Mouse (Mus musculus) liver, adult 10 weeks (tissue): Measurements from ENCODE around the gene Olfr325. TPM values are rescaled to one million over a fixed set of nuclear protein-coding genes. Genes with fewer than 3 reads are reported as not detected.

Source experiments
- polyA plus RNA-seq: library from polyadenylated mRNA; stranded (reverse); fragments of 350-450 nt; fragmentation: Illumina TruSeq; extraction: RNeasy Lipid Tissue Mini Kit (QIAGEN cat#74804); gene quantifications from one replicate; pipeline ENCODE4 v1.2.3, GENCODE M21; 2014; ENCODE audit warnings: low read depth, low replicate concordance

The Olfr325 gene
- polyA plus RNA-seq: not detected

GRCm38 (mm10) chr11:58577430-58577829 is at the start of gene Olfr325:
Olfr325 (plus strand) TSS chr11:58577730.

GRCm38 (mm10) chr11:58534736-58535135 is 42.8 kb upstream of the Olfr325 start, which contains the start of gene Olfr330:
Olfr330 (minus strand) TSS chr11:58534836.

GRCm38 (mm10) chr11:58546322-58546721 is 31.2 kb upstream of the Olfr325 start, which contains the start of gene Olfr329-ps:
Olfr329-ps (minus strand) TSS chr11:58546422.

GRCm38 (mm10) chr11:58555536-58555935 is 22.0 kb upstream of the Olfr325 start, which contains the start of gene Olfr328:
Olfr328 (minus strand) TSS chr11:58555636.

GRCm38 (mm10) chr11:58570405-58570804 is 7.1 kb upstream of the Olfr325 start, which contains the start of gene Olfr224:
Olfr224 (minus strand) TSS chr11:58570553.

GRCm38 (mm10) chr11:58594814-58595213 is 17.3 kb downstream of the Olfr325 start, which contains the start of gene Olfr324:
Olfr324 (plus strand) TSS chr11:58595114.

GRCm38 (mm10) chr11:58615975-58616374 is 38.4 kb downstream of the Olfr325 start, which contains the start of gene 2210407C18Rik:
2210407C18Rik (minus strand) TSS chr11:58616075.

GRCm38 (mm10) chr11:58630401-58630800 is 52.9 kb downstream of the Olfr325 start, which contains the start of gene Olfr323:
Olfr323 (minus strand) TSS chr11:58630501.

Other genes with a start within 250 kb of the Olfr325 start
- gene Zfp672, start 247.4 kb upstream of the Olfr325 start, polyA plus RNA-seq: 30.7 TPM
- 0.93 TPM for gene Sh3bp5l, start 247.0 kb upstream of the Olfr325 start, polyA plus RNA-seq
- gene Lypd8, start 198.7 kb upstream of the Olfr325 start, polyA plus RNA-seq: not detected
- gene 1810065E05Rik, start 156.6 kb upstream of the Olfr325 start, polyA plus RNA-seq: not detected
- gene Gm12253, start 145.2 kb upstream of the Olfr325 start, polyA plus RNA-seq: not detected
- gene Lypd9, start 124.8 kb upstream of the Olfr325 start, polyA plus RNA-seq: not detected
- gene Olfr30, start 115.5 kb upstream of the Olfr325 start, polyA plus RNA-seq: not detected
- not detected for gene Olfr332, start 85.2 kb upstream of the Olfr325 start, polyA plus RNA-seq
- gene Olfr331, start 75.2 kb upstream of the Olfr325 start, polyA plus RNA-seq: not detected
- gene Olfr330, start 42.9 kb upstream of the Olfr325 start, polyA plus RNA-seq: not detected
- not detected for gene Olfr329-ps, start 31.3 kb upstream of the Olfr325 start, polyA plus RNA-seq
- gene Olfr328, start 22.1 kb upstream of the Olfr325 start, polyA plus RNA-seq: not detected
- gene Olfr224, start 7.2 kb upstream of the Olfr325 start, polyA plus RNA-seq: not detected
- not detected for gene Olfr324, start 17.4 kb downstream of the Olfr325 start, polyA plus RNA-seq
- gene 2210407C18Rik, start 38.3 kb downstream of the Olfr325 start, polyA plus RNA-seq: not detected
- not detected for gene Olfr323, start 52.8 kb downstream of the Olfr325 start, polyA plus RNA-seq
- gene Trim58, start 62.7 kb downstream of the Olfr325 start, polyA plus RNA-seq: not detected
- not detected for gene Olfr322, start 81.1 kb downstream of the Olfr325 start, polyA plus RNA-seq
- gene Olfr320, start 103.4 kb downstream of the Olfr325 start, polyA plus RNA-seq: not detected
- not detected for gene Olfr319, start 121.4 kb downstream of the Olfr325 start, polyA plus RNA-seq
- gene Olfr318, start 146.3 kb downstream of the Olfr325 start, polyA plus RNA-seq: not detected
- gene Olfr317, start 161.5 kb downstream of the Olfr325 start, polyA plus RNA-seq: not detected
- not detected for gene Olfr316, start 175.0 kb downstream of the Olfr325 start, polyA plus RNA-seq
- gene Olfr315, start 195.5 kb downstream of the Olfr325 start, polyA plus RNA-seq: not detected
- gene Olfr314, start 205.2 kb downstream of the Olfr325 start, polyA plus RNA-seq: not detected
- gene Fam183b, start 224.2 kb downstream of the Olfr325 start, polyA plus RNA-seq: not detected
- gene Olfr313, start 237.3 kb downstream of the Olfr325 start, polyA plus RNA-seq: not detected